Mouse (Mus musculus): ENCODE results near the gene H2-Q1. TPM values are rescaled to one million over a fixed set of nuclear protein-coding genes. Genes with fewer than 3 reads are reported as not detected.
"Not testable (repeated sequence)": the region's sequence is repeated elsewhere in the genome, so short reads cannot be mapped to it uniquely, and the experiment has no call there.

Gene H2-Q1
- polyA plus RNA-seq, 1 experiment from 2014 or later = not detected

- ATAC-seq (ENCODE audit: low FRiP score); H3K4me1 ChIP-seq (ENCODE audit: control insufficient read depth, insufficient read depth, low read length): not testable (repeated sequence)
Observed at GRCm38 (mm10) chr17:35329714-35330113, 9.5 kb downstream of the H2-Q1 start.

GRCm38 (mm10) chr17:35331546-35331945 lies 11.3 kb downstream of the H2-Q1 start:
- H3K27ac ChIP-seq (ENCODE audit: low read depth, low read length); ATAC-seq (ENCODE audit: low FRiP score); H3K4me2 ChIP-seq; H3K4me3 ChIP-seq (ENCODE audit: low read depth, low read length); H3K36me3 ChIP-seq (ENCODE audit: control insufficient read depth, insufficient read depth, low read length); H3K4me1 ChIP-seq (ENCODE audit: control insufficient read depth, insufficient read depth, low read length); DNase-seq (ENCODE audit: low spot score, missing footprints); H3K27me3 ChIP-seq (ENCODE audit: control insufficient read depth, insufficient read depth, low read length); H3K9ac ChIP-seq (ENCODE audit: low read length); H3K9me3 ChIP-seq (ENCODE audit: control insufficient read depth, low read length): not testable (repeated sequence)
- WGBS = 77% methylated on average over 6 of the region's 6 CpGs

More at GRCm38 (mm10) chr17:35329714-35330113, 9.5 kb downstream of the H2-Q1 start:
- H3K36me3 ChIP-seq (ENCODE audit: control insufficient read depth, insufficient read depth, low read length); H3K27me3 ChIP-seq (ENCODE audit: control insufficient read depth, insufficient read depth, low read length); H3K27ac ChIP-seq (ENCODE audit: low read depth, low read length); H3K9me3 ChIP-seq (ENCODE audit: control insufficient read depth, low read length); DNase-seq (ENCODE audit: low spot score, missing footprints); H3K4me3 ChIP-seq (ENCODE audit: low read depth, low read length); H3K9ac ChIP-seq (ENCODE audit: low read length); H3K4me2 ChIP-seq: not testable (repeated sequence)
- WGBS = 61% methylated on average over 3 of the region's 3 CpGs

- DNase-seq (ENCODE audit: low spot score, missing footprints) = peak; percentile 89
- WGBS = 2% methylated on average over 39 of the region's 40 CpGs
- no peaks in the 10 kb centered on the region for H3K36me3 ChIP-seq (ENCODE audit: control insufficient read depth, insufficient read depth, low read length)
- peak within 1 kb of the TSS; percentile 39 for H3K4me3 ChIP-seq (ENCODE audit: low read depth, low read length)
- H3K4me1 ChIP-seq (ENCODE audit: control insufficient read depth, insufficient read depth, low read length) = peaks cover 5% of the 10 kb centered on the region; the same call in 1 of the 2 replicates
- H3K27ac ChIP-seq (ENCODE audit: low read depth, low read length) = no peak within 1 kb of the TSS
- no peaks in the 10 kb centered on the region for H3K9me3 ChIP-seq (ENCODE audit: control insufficient read depth, low read length)
- ATAC-seq (ENCODE audit: low FRiP score) = no peak
- H3K4me2 ChIP-seq = peak within 1 kb of the TSS; percentile 68
- H3K9ac ChIP-seq (ENCODE audit: low read length) = peak within 1 kb of the TSS; percentile 40; the same call in 1 of the 2 replicates
- peaks cover 28% of the 10 kb centered on the region for H3K27me3 ChIP-seq (ENCODE audit: control insufficient read depth, insufficient read depth, low read length)
Observed at GRCm38 (mm10) chr17:35342071-35342671, 22.0 kb downstream of the H2-Q1 start, which contains the start of gene H2-Q2. Gene H2-Q2, plus strand, starts transcription at chr17:35342242.

GRCm38 (mm10) chr17:35342711-35343476 lies 22.7 kb downstream of the H2-Q1 start:
- H3K27ac ChIP-seq (ENCODE audit: low read depth, low read length) = no peak overlapping the region
- peak overlapping the region; percentile 68 for H3K4me2 ChIP-seq
- no peaks in the 10 kb centered on the region for H3K36me3 ChIP-seq (ENCODE audit: control insufficient read depth, insufficient read depth, low read length)
- peaks cover 28% of the 10 kb centered on the region for H3K27me3 ChIP-seq (ENCODE audit: control insufficient read depth, insufficient read depth, low read length)
- H3K9me3 ChIP-seq (ENCODE audit: control insufficient read depth, low read length) = no peaks in the 10 kb centered on the region
- peaks cover 5% of the 10 kb centered on the region; the same call in 1 of the 2 replicates for H3K4me1 ChIP-seq (ENCODE audit: control insufficient read depth, insufficient read depth, low read length)
- H3K9ac ChIP-seq (ENCODE audit: low read length) = peak overlapping the region; percentile 40; the same call in 1 of the 2 replicates
- no peak for ATAC-seq (ENCODE audit: low FRiP score)
- 3% methylated on average over 43 of the region's 46 CpGs for WGBS
- peak; percentile 81 for DNase-seq (ENCODE audit: low spot score, missing footprints)
- H3K4me3 ChIP-seq (ENCODE audit: low read depth, low read length) = peak overlapping the region; percentile 39

- H3K4me2 ChIP-seq; H3K9me3 ChIP-seq (ENCODE audit: control insufficient read depth, low read length); ATAC-seq (ENCODE audit: low FRiP score); H3K36me3 ChIP-seq (ENCODE audit: control insufficient read depth, insufficient read depth, low read length); H3K4me3 ChIP-seq (ENCODE audit: low read depth, low read length); H3K9ac ChIP-seq (ENCODE audit: low read length); H3K27me3 ChIP-seq (ENCODE audit: control insufficient read depth, insufficient read depth, low read length); H3K27ac ChIP-seq (ENCODE audit: low read depth, low read length); H3K4me1 ChIP-seq (ENCODE audit: control insufficient read depth, insufficient read depth, low read length); DNase-seq (ENCODE audit: low spot score, missing footprints): not testable (repeated sequence)
Observed at GRCm38 (mm10) chr17:35347659-35348058, 27.5 kb downstream of the H2-Q1 start.

GRCm38 (mm10) chr17:35353275-35353674 lies 33.1 kb downstream of the H2-Q1 start:
- not testable (repeated sequence) for ATAC-seq (ENCODE audit: low FRiP score); H3K9me3 ChIP-seq (ENCODE audit: control insufficient read depth, low read length)
- 74% methylated on average over 6 of the region's 6 CpGs for WGBS

GRCm38 (mm10) chr17:35354071-35354470 lies 33.9 kb downstream of the H2-Q1 start:
- DNase-seq (ENCODE audit: low spot score, missing footprints) = no peak
- Histone ChIP-seq H3K9me3 (ENCODE audit: control insufficient read depth, low read length) (no peaks in the 10 kb centered on the region), H3K27ac (ENCODE audit: low read depth, low read length) (no peak overlapping the region), H3K4me3 (ENCODE audit: low read depth, low read length) (no peak overlapping the region), H3K4me1 (ENCODE audit: control insufficient read depth, insufficient read depth, low read length) (peaks cover 3% of the 10 kb centered on the region; the same call in 1 of the 2 replicates), H3K4me2 (no peak overlapping the region), H3K36me3 (ENCODE audit: control insufficient read depth, insufficient read depth, low read length) (no peaks in the 10 kb centered on the region), H3K9ac (ENCODE audit: low read length) (no peak overlapping the region), H3K27me3 (ENCODE audit: control insufficient read depth, insufficient read depth, low read length) (peaks cover 4% of the 10 kb centered on the region)
- WGBS = 75% methylated on average over 2 of the region's 2 CpGs
- no peak for ATAC-seq (ENCODE audit: low FRiP score)

More at GRCm38 (mm10) chr17:35353275-35353674, 33.1 kb downstream of the H2-Q1 start:
- not testable (repeated sequence) for H3K4me1 ChIP-seq (ENCODE audit: control insufficient read depth, insufficient read depth, low read length); H3K4me3 ChIP-seq (ENCODE audit: low read depth, low read length); H3K27me3 ChIP-seq (ENCODE audit: control insufficient read depth, insufficient read depth, low read length); DNase-seq (ENCODE audit: low spot score, missing footprints); H3K4me2 ChIP-seq; H3K27ac ChIP-seq (ENCODE audit: low read depth, low read length); H3K36me3 ChIP-seq (ENCODE audit: control insufficient read depth, insufficient read depth, low read length); H3K9ac ChIP-seq (ENCODE audit: low read length)

- no peak for DNase-seq (ENCODE audit: low spot score, missing footprints)
- H3K27me3 ChIP-seq (ENCODE audit: control insufficient read depth, insufficient read depth, low read length) = peaks cover 12% of the 10 kb centered on the region
- no peaks in the 10 kb centered on the region for H3K9me3 ChIP-seq (ENCODE audit: control insufficient read depth, low read length)
- WGBS = 44% methylated on average over 1 of the region's 1 CpGs
- peaks cover 3% of the 10 kb centered on the region; the same call in 1 of the 2 replicates for H3K4me1 ChIP-seq (ENCODE audit: control insufficient read depth, insufficient read depth, low read length)
- no peak for ATAC-seq (ENCODE audit: low FRiP score)
- H3K4me3 ChIP-seq (ENCODE audit: low read depth, low read length) = no peak overlapping the region
- H3K36me3 ChIP-seq (ENCODE audit: control insufficient read depth, insufficient read depth, low read length) = no peaks in the 10 kb centered on the region
- no peak overlapping the region for H3K27ac ChIP-seq (ENCODE audit: low read depth, low read length)
- H3K9ac ChIP-seq (ENCODE audit: low read length) = no peak overlapping the region
- no peak overlapping the region for H3K4me2 ChIP-seq
Observed at GRCm38 (mm10) chr17:35357086-35357485, 36.9 kb downstream of the H2-Q1 start.
